Mouse (Mus musculus) C2C12 (cell line): ENCODE data around the gene Stx3.

Experiments used
- CTCF ChIP-seq: IDR thresholded peaks from one replicate; pipeline ENCODE4 v1.5.1; 2011; ENCODE audit not compliant: control insufficient read depth, insufficient read depth, insufficient read length
- MAX ChIP-seq: IDR thresholded peaks from one replicate; pipeline ENCODE4 v1.6.1; 2011; ENCODE audit warnings: mild to moderate bottlenecking, control low read depth
- MYOD1 ChIP-seq: IDR thresholded peaks from one replicate; pipeline ENCODE4 v1.6.1; 2011; ENCODE audit warnings: low read depth; ENCODE audit not compliant: control insufficient read depth, insufficient read length

GRCm38 (mm10) chr19:11777191-11777865, 41.9 kb downstream of the Stx3 start:
- TF ChIP-seq CTCF (no peak), MAX (no peak), MYOD1 (no peak)
